Mouse (Mus musculus) limb, embryonic 11.5 days (tissue): ENCODE data around the gene Pla2g6. TPM values are rescaled to one million over a fixed set of nuclear protein-coding genes. Genes with fewer than 3 reads are reported as not detected.

Experiments
- ATAC-seq: fragments of 200-750 bp; cut with Nextera tagmentation; 2 replicates; pipeline ENCODE4 v1.8.0; 2017; ENCODE audit warnings: low read depth; ENCODE audit not compliant: insufficient number of reproducible peaks, low FRiP score, low TSS enrichment
- DNase-seq: peaks from one replicate; pipeline ENCODE4 v3.0.0-alpha.2; 2015; ENCODE audit warnings: low spot score
- H3K27ac ChIP-seq: fragments of 300-500 bp; sonication (generic); replicated peaks from 2 replicates; pipeline ENCODE4 v1.5.1; 2014; ENCODE audit warnings: low read depth, mild to moderate bottlenecking, low read length
- H3K27me3 ChIP-seq: fragments of 300-500 bp; sonication (generic); 2 replicates; pipeline ENCODE4 v1.6.1; 2014; ENCODE audit warnings: mild to moderate bottlenecking, low read length, mixed read lengths; ENCODE audit not compliant: control insufficient read depth, insufficient read depth
- H3K36me3 ChIP-seq: fragments of 300-500 bp; sonication (generic); 2 replicates; pipeline ENCODE4 v1.6.1; 2014; ENCODE audit warnings: mild to moderate bottlenecking, low read length, moderate library complexity, mixed read lengths; ENCODE audit not compliant: control insufficient read depth, insufficient read depth
- H3K4me1 ChIP-seq: fragments of 300-500 bp; sonication (generic); 2 replicates; pipeline ENCODE4 v1.6.1; 2014; ENCODE audit warnings: low read length, mixed read lengths; ENCODE audit not compliant: control insufficient read depth, insufficient read depth
- H3K4me2 ChIP-seq: fragments of 300-500 bp; sonication (generic); 2 replicates; pipeline ENCODE4 v1.6.1; 2014; ENCODE audit warnings: low read depth, mild to moderate bottlenecking, moderate library complexity; ENCODE audit not compliant: severe bottlenecking
- H3K4me3 ChIP-seq: fragments of 300-500 bp; sonication (generic); 2 replicates; pipeline ENCODE4 v1.5.1; 2014; ENCODE audit warnings: low read depth, low read length
- H3K9ac ChIP-seq: fragments of 300-500 bp; sonication (generic); 2 replicates; pipeline ENCODE4 v1.6.1; 2014; ENCODE audit warnings: mild to moderate bottlenecking, low read length
- H3K9me3 ChIP-seq: fragments of 300-500 bp; sonication (generic); 2 replicates; pipeline ENCODE4 v1.6.1; 2016; ENCODE audit warnings: low read length; ENCODE audit not compliant: control insufficient read depth
- WGBS: fragments of 180-500 bp; shearing (Covaris S2); extraction: QIAGEN DNeasy Blood & Tissue Kit; methylation state at CpG from one replicate; pipeline ENCODE4 v1.1.7; 2014; 5-methylcytosine and 5-hydroxymethylcytosine counted together
- polyA plus RNA-seq: library from polyadenylated mRNA; unstranded; fragments of >200 nt; fragmentation: Nextera tagmentation; extraction: Ambion mirVana; gene quantifications from 2 replicates; pipeline ENCODE4 v1.2.1, GENCODE M21; 2014

Pla2g6 gene
- polyA plus RNA-seq, 1 experiment from 2014 or later: 10.8 TPM

DNA sequence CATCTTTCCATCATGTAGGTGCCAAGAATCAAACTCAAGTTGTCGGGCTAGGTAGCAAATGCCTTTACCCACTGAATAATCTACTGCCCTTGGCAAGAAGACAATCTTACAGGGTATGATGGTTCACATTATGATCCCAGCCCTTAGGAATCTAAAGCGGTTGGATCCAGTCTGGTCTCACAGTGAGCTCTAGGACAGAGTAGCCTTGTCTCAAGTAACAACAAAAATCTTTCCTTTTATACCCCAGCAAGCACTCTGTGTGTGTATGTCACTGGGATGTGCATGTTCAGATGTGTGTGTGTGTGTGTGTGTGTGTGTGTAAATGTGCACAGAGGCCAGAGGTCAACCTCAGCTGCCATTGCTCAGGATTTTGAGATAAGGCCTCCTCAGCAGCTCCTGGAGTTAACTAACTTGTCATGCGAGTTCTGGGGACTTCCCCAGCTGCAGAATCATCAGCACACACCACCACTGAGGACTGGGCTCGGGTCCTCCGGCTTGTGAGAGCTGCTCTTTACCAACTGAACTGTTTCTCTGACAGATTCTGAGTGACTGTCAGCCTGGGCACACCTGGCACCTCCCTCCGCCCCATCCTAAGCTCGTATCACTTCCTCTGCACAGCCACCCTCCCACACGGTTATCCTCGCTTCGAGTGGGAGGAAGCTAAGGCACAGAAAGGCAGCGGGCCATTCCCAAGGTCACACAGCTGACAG, 5.8 kb downstream of the Pla2g6 start:
- WGBS: 75% methylated on average over 11 of the region's 11 CpGs
- H3K27ac ChIP-seq: no peak overlapping the region
- no peaks in the 10 kb centered on the region for H3K9me3 ChIP-seq
- no peak overlapping the region for H3K4me2 ChIP-seq
- ATAC-seq (no peak), DNase-seq (no peak)
- no peaks in the 10 kb centered on the region for H3K36me3 ChIP-seq
- H3K4me1 ChIP-seq: peaks cover 14% of the 10 kb centered on the region
- H3K9ac ChIP-seq: no peak overlapping the region
- no peak overlapping the region for H3K4me3 ChIP-seq
- no peaks in the 10 kb centered on the region for H3K27me3 ChIP-seq

DNA sequence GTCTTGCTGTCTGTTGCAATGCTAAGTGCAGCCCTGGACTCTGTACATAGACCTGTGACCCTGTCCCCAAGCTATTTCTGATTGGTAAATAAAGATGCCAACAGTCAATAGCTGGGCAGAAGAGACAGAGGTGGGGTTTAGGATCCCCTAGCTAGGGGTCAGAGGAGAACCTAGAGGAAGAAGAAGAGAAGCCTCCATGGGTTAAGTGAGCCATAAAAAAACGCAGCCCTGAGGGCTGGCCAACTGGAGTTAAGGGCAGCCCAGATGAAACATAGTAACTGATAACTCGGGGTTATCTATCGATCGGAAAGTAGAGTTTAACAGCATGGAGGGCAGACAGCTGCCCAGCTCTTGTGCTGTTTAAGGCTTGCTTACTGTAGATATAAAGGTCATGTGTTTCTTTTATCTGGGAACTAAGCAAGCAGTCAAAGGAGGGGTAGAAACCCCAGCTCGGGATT, 6.4 kb downstream of the Pla2g6 start:
- no peak for ATAC-seq
- H3K4me3 ChIP-seq: no peak overlapping the region
- H3K27me3 ChIP-seq: no peaks in the 10 kb centered on the region
- H3K4me2 ChIP-seq: no peak overlapping the region
- H3K27ac ChIP-seq: no peak overlapping the region
- H3K4me1 ChIP-seq: peaks cover 11% of the 10 kb centered on the region; the same call in 1 of the 2 replicates
- WGBS: 76% methylated on average over 5 of the region's 5 CpGs
- DNase-seq: no peak
- no peak overlapping the region for H3K9ac ChIP-seq
- H3K9me3 ChIP-seq: no peaks in the 10 kb centered on the region
- no peaks in the 10 kb centered on the region for H3K36me3 ChIP-seq

DNA sequence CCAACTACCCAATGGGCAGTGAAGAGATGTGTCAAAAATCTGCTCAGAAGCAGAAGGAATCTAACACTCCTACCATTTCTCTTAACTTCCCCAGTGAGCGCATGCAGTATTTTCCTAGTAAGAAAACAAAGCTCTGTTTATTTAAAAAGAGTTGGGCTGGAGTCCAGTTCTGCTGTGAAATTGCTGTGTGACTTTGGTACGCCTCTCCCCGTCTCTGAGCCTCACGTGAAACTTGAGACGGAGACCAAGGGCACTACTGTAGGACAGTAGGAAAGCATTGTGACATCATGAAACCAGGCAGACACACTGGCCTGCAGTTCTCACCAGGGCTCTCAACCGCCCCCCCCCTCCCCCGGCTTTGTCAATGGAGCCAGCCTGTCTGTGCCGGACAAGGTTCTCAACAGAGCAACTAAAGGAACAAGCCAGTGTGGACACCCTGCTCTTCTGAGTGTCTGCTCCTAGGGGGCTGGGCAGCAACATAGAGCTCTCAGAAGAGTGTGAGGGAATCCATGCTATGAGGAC, 14.3 kb downstream of the Pla2g6 start:
- H3K4me2 ChIP-seq: no peak overlapping the region
- ATAC-seq (no peak), DNase-seq (no peak)
- H3K27me3 ChIP-seq: no peaks in the 10 kb centered on the region
- WGBS: 85% methylated on average over 8 of the region's 8 CpGs
- H3K9me3 ChIP-seq: no peaks in the 10 kb centered on the region
- H3K4me1 ChIP-seq: no peaks in the 10 kb centered on the region
- no peak overlapping the region for H3K9ac ChIP-seq
- peaks cover 4% of the 10 kb centered on the region; the same call in 1 of the 2 replicates for H3K36me3 ChIP-seq
- H3K27ac ChIP-seq: no peak overlapping the region
- no peak overlapping the region for H3K4me3 ChIP-seq

DNA sequence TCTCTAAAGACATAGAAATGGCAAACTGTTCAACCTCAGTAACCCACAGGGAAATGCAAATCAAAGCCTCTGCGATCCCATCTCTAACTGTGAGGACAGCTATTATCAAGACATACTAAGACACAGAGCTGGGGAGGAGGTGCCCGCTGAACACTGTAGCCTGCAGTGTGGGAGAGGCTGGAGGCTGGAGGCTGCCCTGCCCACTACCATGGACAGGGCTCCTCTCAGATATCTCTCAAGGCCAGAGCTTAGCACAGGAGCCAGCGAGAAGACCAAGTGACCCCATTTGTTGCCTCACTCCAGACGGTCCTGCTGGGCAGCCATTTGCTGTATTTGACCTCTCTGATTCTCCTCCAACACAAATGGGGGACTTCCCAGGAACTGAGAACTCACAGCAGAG, 20.3 kb downstream of the Pla2g6 start:
- Histone ChIP-seq H3K27me3 (no peaks in the 10 kb centered on the region), H3K4me2 (no peak overlapping the region), H3K9me3 (no peaks in the 10 kb centered on the region), H3K4me1 (no peaks in the 10 kb centered on the region), H3K4me3 (no peak overlapping the region), H3K9ac (no peak overlapping the region), H3K36me3 (peaks cover 4% of the 10 kb centered on the region; the same call in 1 of the 2 replicates), H3K27ac (no peak overlapping the region)
- no peak for ATAC-seq
- WGBS: 48% methylated on average over 4 of the region's 4 CpGs
- DNase-seq: no peak

DNA sequence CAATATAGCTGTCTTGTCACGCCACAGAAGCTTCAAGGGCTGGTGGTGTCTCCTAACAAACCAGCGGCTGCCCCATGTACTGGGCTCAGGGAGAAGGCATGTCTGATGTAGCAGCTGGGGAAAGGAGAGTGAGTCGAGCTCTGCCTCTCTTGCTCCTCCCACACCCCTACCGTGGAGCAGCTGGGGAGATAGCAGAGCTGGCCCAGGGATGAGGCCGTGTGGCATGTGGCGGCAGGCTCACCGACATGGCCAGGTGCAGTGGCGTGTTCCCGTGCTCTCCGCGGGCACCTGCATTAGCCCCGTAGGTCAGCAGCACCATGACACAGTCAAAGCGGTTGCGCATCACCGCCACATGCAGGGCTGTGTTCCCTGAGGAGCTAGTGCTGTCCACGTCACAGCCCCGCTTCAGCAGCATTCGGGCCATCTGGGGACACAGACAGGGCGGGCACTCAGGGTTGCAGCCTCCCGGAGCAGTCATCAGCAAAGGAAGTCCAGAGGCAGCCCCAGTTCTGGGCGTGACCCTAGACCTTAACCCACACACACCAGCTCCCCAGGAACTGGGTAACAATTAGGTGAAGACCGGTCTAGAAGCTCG, 22.1 kb downstream of the Pla2g6 start:
- peaks cover 2% of the 10 kb centered on the region; the same call in 1 of the 2 replicates for H3K36me3 ChIP-seq
- H3K4me1 ChIP-seq: no peaks in the 10 kb centered on the region
- ATAC-seq (no peak), DNase-seq (no peak)
- H3K27ac ChIP-seq: no peak overlapping the region
- no peaks in the 10 kb centered on the region for H3K27me3 ChIP-seq
- no peak overlapping the region for H3K9ac ChIP-seq
- no peaks in the 10 kb centered on the region for H3K9me3 ChIP-seq
- no peak overlapping the region for H3K4me3 ChIP-seq
- H3K4me2 ChIP-seq: no peak overlapping the region
- WGBS: 79% methylated on average over 23 of the region's 23 CpGs

DNA sequence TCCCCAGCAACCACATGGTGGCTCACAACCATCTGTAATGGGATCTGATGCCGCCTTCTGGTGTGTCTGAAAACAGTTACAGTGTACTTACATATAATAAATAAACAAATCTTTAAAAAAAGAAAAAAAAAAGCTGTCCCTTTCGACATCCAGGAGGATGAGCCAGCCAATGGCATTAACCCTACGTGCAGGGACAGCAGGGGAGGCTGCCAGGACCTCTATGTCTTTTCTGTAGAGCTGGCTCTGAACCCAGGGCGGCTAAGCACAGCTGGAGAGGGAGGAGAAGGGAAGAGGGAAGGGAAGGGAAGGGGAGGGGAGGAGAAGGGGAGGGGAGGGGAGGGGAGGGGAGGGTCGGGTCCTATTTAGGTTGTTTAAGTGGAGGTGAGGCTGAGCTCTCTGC, 23.4 kb downstream of the Pla2g6 start:
- WGBS: 76% methylated on average over 4 of the region's 5 CpGs
- no peaks in the 10 kb centered on the region for H3K27me3 ChIP-seq
- H3K9me3 ChIP-seq: no peaks in the 10 kb centered on the region
- no peaks in the 10 kb centered on the region for H3K4me1 ChIP-seq
- no peak overlapping the region for H3K4me2 ChIP-seq
- H3K27ac ChIP-seq: no peak overlapping the region
- H3K36me3 ChIP-seq: no peaks in the 10 kb centered on the region; the same call in 1 of the 2 replicates
- H3K4me3 ChIP-seq: no peak overlapping the region
- no peak for DNase-seq
- H3K9ac ChIP-seq: no peak overlapping the region
- no peak for ATAC-seq

DNA sequence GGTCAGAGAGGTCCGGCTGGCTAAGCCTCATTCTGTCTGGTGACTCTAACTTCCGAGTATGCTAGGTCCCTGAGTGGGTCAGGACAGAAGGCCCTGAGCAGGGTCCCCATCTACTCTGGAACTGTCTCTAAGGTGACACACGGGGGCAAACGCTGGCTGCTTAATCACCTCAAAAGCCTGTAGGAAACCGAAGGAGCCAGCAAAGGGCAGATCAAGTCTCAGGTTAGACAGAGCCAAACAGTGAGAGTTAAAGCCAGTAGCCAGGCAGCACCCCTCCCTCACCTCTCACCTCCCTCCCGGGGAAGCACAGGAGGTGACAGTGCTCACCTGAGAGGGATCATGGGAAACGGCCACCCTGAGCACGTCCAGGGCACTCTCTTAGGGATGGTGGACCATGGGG, 24.5 kb downstream of the Pla2g6 start:
- H3K9ac ChIP-seq: no peak overlapping the region
- ATAC-seq (no peak), DNase-seq (no peak)
- WGBS: 78% methylated on average over 8 of the region's 8 CpGs
- H3K4me1 ChIP-seq: no peaks in the 10 kb centered on the region
- no peaks in the 10 kb centered on the region for H3K27me3 ChIP-seq
- H3K9me3 ChIP-seq: no peaks in the 10 kb centered on the region
- no peaks in the 10 kb centered on the region; the same call in 1 of the 2 replicates for H3K36me3 ChIP-seq
- H3K4me2 ChIP-seq: no peak overlapping the region
- no peak overlapping the region for H3K27ac ChIP-seq
- no peak overlapping the region for H3K4me3 ChIP-seq

DNA sequence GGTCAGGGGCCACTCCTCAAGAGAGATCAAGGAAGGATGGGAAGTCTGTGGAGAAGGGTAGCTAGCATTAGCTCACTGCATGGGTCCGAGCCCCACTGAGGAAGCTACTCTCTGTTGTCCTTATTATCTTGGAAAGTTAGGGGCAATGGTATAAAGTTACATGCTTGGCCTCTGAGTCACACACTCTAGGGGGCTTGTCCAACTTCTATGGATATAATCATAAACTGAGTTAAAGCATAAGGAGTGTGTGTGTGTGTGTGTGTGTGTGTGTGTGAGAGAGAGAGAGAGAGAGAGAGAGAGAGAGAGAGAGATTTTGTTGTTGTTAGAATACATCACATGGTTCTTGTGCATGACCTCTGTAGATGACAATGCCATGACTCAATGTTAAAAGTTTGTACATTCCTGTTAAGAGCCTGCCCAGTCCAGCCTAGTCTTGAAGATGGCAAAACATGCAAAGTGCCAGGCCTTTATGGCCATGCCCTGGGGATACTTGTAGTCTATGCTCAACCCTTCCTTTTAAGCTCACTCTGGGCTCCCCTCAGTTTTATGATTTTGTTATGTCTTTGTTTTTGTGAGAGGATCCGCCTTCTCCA, 28.5 kb downstream of the Pla2g6 start:
- Histone ChIP-seq H3K36me3 (no peaks in the 10 kb centered on the region), H3K27me3 (no peaks in the 10 kb centered on the region), H3K9me3 (no peaks in the 10 kb centered on the region), H3K4me2 (no peak overlapping the region), H3K4me3 (no peak overlapping the region), H3K4me1 (no peaks in the 10 kb centered on the region), H3K9ac (no peak overlapping the region), H3K27ac (no peak overlapping the region)
- no peak for DNase-seq
- no peak for ATAC-seq
- 90% methylated on average over 2 of the region's 2 CpGs for WGBS
